Mouse (Mus musculus) embryo, embryonic 9.5 days (tissue): ENCODE measurements around the gene Fbxl20.

Experiments
- DNase-seq: peaks from one replicate; pipeline ENCODE4 v3.0.0-alpha.2; 2017; ENCODE audit errors: extremely low spot score

Gene Fbxl20

GRCm38 (mm10) chr11:98088224-98088623 lies 62.0 kb downstream of the Fbxl20 start:
- peak; percentile 18 for DNase-seq

- no peak for DNase-seq
These were observed 63.6 kb downstream of the Fbxl20 start for GRCm38 (mm10) chr11:98086574-98086973.

GRCm38 (mm10) chr11:98086141-98086540 lies 64.1 kb downstream of the Fbxl20 start:
- DNase-seq = no peak

- DNase-seq = no peak
These were observed 67.5 kb downstream of the Fbxl20 start for GRCm38 (mm10) chr11:98082745-98083144.

- no peak for DNase-seq
These were observed 69.8 kb downstream of the Fbxl20 start for GRCm38 (mm10) chr11:98080450-98080849.

GRCm38 (mm10) chr11:98077086-98077485 lies 73.1 kb downstream of the Fbxl20 start:
- no peak for DNase-seq

- peak; percentile 85 for DNase-seq
These were observed 74.9 kb downstream of the Fbxl20 start for GRCm38 (mm10) chr11:98075195-98075808.

- DNase-seq = no peak
These were observed 76.8 kb downstream of the Fbxl20 start for GRCm38 (mm10) chr11:98073442-98073841.

GRCm38 (mm10) chr11:98067255-98067654 lies 82.9 kb downstream of the Fbxl20 start:
- DNase-seq = no peak

GRCm38 (mm10) chr11:98066201-98066600 lies 84.0 kb downstream of the Fbxl20 start:
- DNase-seq = no peak

- no peak for DNase-seq
These were observed 88.2 kb downstream of the Fbxl20 start for GRCm38 (mm10) chr11:98061904-98062562.

GRCm38 (mm10) chr11:98061441-98061840 lies 88.8 kb downstream of the Fbxl20 start:
- DNase-seq = no peak

GRCm38 (mm10) chr11:98060104-98060692 lies 90.0 kb downstream of the Fbxl20 start:
- DNase-seq = no peak

GRCm38 (mm10) chr11:98059662-98060061 lies 90.5 kb downstream of the Fbxl20 start:
- DNase-seq = no peak

- DNase-seq = no peak
These were observed 92.2 kb downstream of the Fbxl20 start for GRCm38 (mm10) chr11:98057998-98058397.

- DNase-seq = no peak
These were observed 92.7 kb downstream of the Fbxl20 start for GRCm38 (mm10) chr11:98057466-98057865.

GRCm38 (mm10) chr11:98052989-98053834 lies 97.0 kb downstream of the Fbxl20 start, which contains the start of gene Stac2:
Gene Stac2 (minus strand): TSS chr11:98053462.
- peak; percentile 92 for DNase-seq

- peak; percentile 39 for DNase-seq
These were observed 97.8 kb downstream of the Fbxl20 start for GRCm38 (mm10) chr11:98052129-98052988.

- DNase-seq = no peak
These were observed 98.5 kb downstream of the Fbxl20 start for GRCm38 (mm10) chr11:98051611-98052128.

- DNase-seq = no peak
These were observed 99.3 kb downstream of the Fbxl20 start for GRCm38 (mm10) chr11:98050940-98051339.

GRCm38 (mm10) chr11:98050520-98050815 lies 99.7 kb downstream of the Fbxl20 start:
- DNase-seq = no peak
